8 mouse cellular contexts compared by ENCODE assay signal in the genomic region with DNA sequence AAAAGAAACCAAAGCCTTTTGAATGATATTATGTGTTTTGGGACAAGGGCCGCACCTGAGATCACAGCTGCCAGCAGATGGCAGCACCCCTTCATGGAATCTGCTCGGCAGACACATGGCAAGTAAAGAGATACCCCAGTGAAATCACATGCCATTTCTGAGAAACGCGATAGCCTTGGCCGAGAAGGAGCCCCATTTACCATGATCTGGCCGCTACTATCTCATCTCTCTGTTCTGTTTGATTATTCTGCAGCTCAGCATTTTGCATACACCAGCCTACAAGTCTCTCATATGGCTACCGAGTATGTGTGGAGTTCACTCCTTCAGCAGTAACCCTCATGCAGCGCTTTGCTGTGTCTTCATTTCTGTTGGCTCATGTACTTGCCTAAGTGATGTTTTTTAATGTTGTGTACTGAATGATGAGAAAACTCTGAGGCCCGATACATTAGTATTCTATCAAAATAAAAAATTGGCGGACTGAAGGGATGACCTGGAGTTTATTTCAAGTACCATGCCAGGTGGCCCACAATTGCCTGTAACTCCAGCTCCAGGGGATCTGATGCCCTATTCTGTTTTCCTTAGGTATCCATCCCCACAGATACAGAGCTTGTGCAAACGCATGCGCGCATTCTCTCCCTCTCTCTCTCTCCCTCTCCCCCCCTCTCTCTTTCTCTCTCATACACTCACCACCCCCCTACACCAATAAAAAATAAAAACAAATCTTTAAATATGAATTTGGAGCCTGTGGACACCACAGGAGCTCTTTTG.
DNase-seq lines count a peak whose midpoint lies in the region; ATAC-seq and TF ChIP-seq lines count a peak whose summit lies in the region.

No protein-coding gene starts in this region.

- peak overlapping the region; percentile 33; the same call in 1 of the 2 replicates for H3K4me2 ChIP-seq in forebrain, embryonic 14.5 days (ENCODE audit: low read length)
- H3K4me2 ChIP-seq in lung, postnatal 0 days (replicated peaks; ENCODE audit: low read depth, low read length), result no peak overlapping the region

- H3K9me3 ChIP-seq in ES-E14 (ENCODE audit: control insufficient read depth, insufficient read depth, low read depth, low read length), result 0 out of 2 replicates have a peak, but pooled peaks cover 4% of the 10 kb centered on the region
- H3K9me3 ChIP-seq in forebrain, embryonic 14.5 days (replicated peaks; ENCODE audit: control insufficient read depth, low read length), result no peaks in the 10 kb centered on the region; the same call in 1 of the 2 replicates
- no peaks in the 10 kb centered on the region for H3K9me3 ChIP-seq in lung, postnatal 0 days (ENCODE audit: low read length)

- no peaks in the 10 kb centered on the region for H3K4me1 ChIP-seq in ES-E14 (ENCODE audit: control insufficient read depth in 2 of 2, insufficient read depth in 2 of 2, low read length in 2 of 2, poor library complexity in 1 of 2)
- no peaks in the 10 kb centered on the region for H3K4me1 ChIP-seq in forebrain, embryonic 14.5 days (ENCODE audit: control insufficient read depth, insufficient read depth, low read length)
- H3K4me1 ChIP-seq in lung, postnatal 0 days (ENCODE audit: insufficient read depth, low read depth, low read length), result no peaks in the 10 kb centered on the region

- 41% methylated on average over 13 of the region's 13 CpGs for WGBS in forebrain, embryonic 14.5 days
- WGBS in lung, postnatal 0 days, result 34% methylated on average over 13 of the region's 13 CpGs

- no peaks in the 10 kb centered on the region for H3K36me3 ChIP-seq in ES-E14 (ENCODE audit: control insufficient read depth, insufficient read depth, low read length, poor library complexity, severe bottlenecking)
- no peaks in the 10 kb centered on the region for H3K36me3 ChIP-seq in forebrain, embryonic 14.5 days (ENCODE audit: control insufficient read depth, insufficient read depth, low read length)
- H3K36me3 ChIP-seq in lung, postnatal 0 days (ENCODE audit: insufficient read depth, low read length), result no peaks in the 10 kb centered on the region

- no peaks in the 10 kb centered on the region for H3K27me3 ChIP-seq in forebrain, embryonic 14.5 days (replicated peaks; ENCODE audit: control insufficient read depth, insufficient read depth, low read length)
- no peaks in the 10 kb centered on the region for H3K27me3 ChIP-seq in lung, postnatal 0 days (replicated peaks; ENCODE audit: insufficient read depth, low read length)

- peak; percentile 92 for ATAC-seq in forebrain, embryonic 14.5 days
- peak; percentile 59 for ATAC-seq in lung, postnatal 0 days

- in situ Hi-C loops in ES-E14 (cut with MboI; ENCODE audit: low sequenced_read_pairs in 2 of 2, unreplicated experiment in 2 of 2), result loop anchor here (10.0 to 25.0 kb wide), 2 partner anchors 935 to 1073 kb away; no protein-coding TSS in a partner anchor

- H3K4me3 ChIP-seq in ES-E14 (ENCODE audit: insufficient read depth in 1 of 2, low read depth in 1 of 2, low read length in 2 of 2, poor library complexity in 1 of 2, severe bottlenecking in 1 of 2), result no peak overlapping the region
- no peak overlapping the region for H3K4me3 ChIP-seq in forebrain, embryonic 14.5 days (ENCODE audit: low read depth, low read length)
- no peak overlapping the region for H3K4me3 ChIP-seq in lung, postnatal 0 days (ENCODE audit: low read depth, low read length)

- H3K27ac ChIP-seq in ES-E14 (ENCODE audit: insufficient read depth, low read depth, low read length, poor library complexity, severe bottlenecking), result no peak overlapping the region
- no peak overlapping the region for H3K27ac ChIP-seq in forebrain, embryonic 14.5 days (ENCODE audit: low read depth, low read length)
- no peak overlapping the region for H3K27ac ChIP-seq in lung, postnatal 0 days (ENCODE audit: low read length)

- TF ChIP-seq CTCF in lung, postnatal 0 days (IDR thresholded peaks at IDR 0.05), result peak; percentile 88

- intact Hi-C loops in heart, postnatal 14 days (cut with DNase I), result loop anchor here (2.0 to 5.0 kb wide), 3 partner anchors 783 to 1073 kb away; no protein-coding TSS in a partner anchor

- peak; percentile 86 for DNase-seq in ES-E14 (ENCODE audit: low read depth, low spot score)
- DNase-seq in c-Kit-positive CD71-positive TER-119-positive erythroid progenitor cells, embryonic 14.5 days (ENCODE audit: low spot score), result peak; percentile 20
- DNase-seq in forebrain, embryonic 14.5 days (ENCODE audit: low spot score), result peak; percentile 90
- DNase-seq in heart, postnatal 14 days, result peak; percentile 67 to 80
- peak; percentile 75 to 94 for DNase-seq in layer of hippocampus, adult 18-20 months (ENCODE audit: low spot score in 2 of 2)
- DNase-seq in lung, postnatal 0 days (ENCODE audit: low spot score), result peak; percentile 70
- peak; percentile 66 for DNase-seq in ovary, postnatal 14 days (ENCODE audit: low spot score)
- peak; percentile 55 for DNase-seq in thymus, postnatal 0 days (ENCODE audit: low spot score)

- H3K9ac ChIP-seq in ES-E14 (ENCODE audit: insufficient read depth, low read depth, low read length, poor library complexity, severe bottlenecking), result no peak overlapping the region
- H3K9ac ChIP-seq in forebrain, embryonic 14.5 days (ENCODE audit: low read length), result 0 out of 2 replicates have a peak overlapping the region, but pooled peaks have one; percentile 25
- no peak overlapping the region for H3K9ac ChIP-seq in lung, postnatal 0 days (replicated peaks; ENCODE audit: low read depth)

- no peak for TF ChIP-seq EP300 in lung, postnatal 0 days (IDR thresholded peaks at IDR 0.05)

TF ChIP-seq in ES-E14, 5 proteins besides CTCF, POLR2A, EP300 and RAD21:
- TF ChIP-seq ZC3H11A (IDR thresholded peaks at IDR 0.05; ENCODE audit: borderline replicate concordance, low read depth, low read length) (peak; percentile 98), ZNF384 (IDR thresholded peaks at IDR 0.05; ENCODE audit: low read depth, low read length) (no peak), MAFK (IDR thresholded peaks at IDR 0.05; ENCODE audit: insufficient read depth, low read depth, low read length) (no peak), HCFC1 (IDR thresholded peaks at IDR 0.05; ENCODE audit: borderline replicate concordance, insufficient read depth, low read length) (no peak), CHD2 (IDR thresholded peaks at IDR 0.05; ENCODE audit: low read depth, low read length) (peak; percentile 48; the same call in 1 of the 2 replicates)

Comparison
In these comparisons a context has a peak if more than half of its experiments do, and no peak if none do; other contexts are left out.
1. DNase-seq: peak in every context shown above with its lines; median percentile 90 in forebrain, embryonic 14.5 days; 86 in ES-E14; 84 in layer of hippocampus, adult 18-20 months; 74 in heart, postnatal 14 days; 70 in lung, postnatal 0 days; 66 in ovary, postnatal 14 days; 55 in thymus, postnatal 0 days; 20 in c-Kit-positive CD71-positive TER-119-positive erythroid progenitor cells, embryonic 14.5 days.